Mouse (Mus musculus) lung, embryonic 14.5 days (tissue): ENCODE data around the gene Ccr8. TPM values are rescaled to one million over a fixed set of nuclear protein-coding genes. Genes with fewer than 3 reads are reported as not detected.

ENCODE experiments used
- ATAC-seq: fragments of 200-750 bp; cut with Nextera tagmentation; 2 replicates; pipeline ENCODE4 v1.8.0; 2017; ENCODE audit warnings: mild to moderate bottlenecking, moderate TSS enrichment, moderate library complexity; ENCODE audit not compliant: insufficient read depth
- DNase-seq: peaks from one replicate; pipeline ENCODE4 v3.0.0-alpha.2; 2015
- H3K27ac ChIP-seq: fragments of 300-500 bp; sonication (generic); 2 replicates; pipeline ENCODE4 v1.5.1; 2014; ENCODE audit warnings: low read depth, mild to moderate bottlenecking, moderate library complexity
- H3K27me3 ChIP-seq: fragments of 300-500 bp; sonication (generic); 2 replicates; pipeline ENCODE4 v1.6.1; 2014; ENCODE audit warnings: low read length, control low read depth; ENCODE audit not compliant: insufficient read depth
- H3K36me3 ChIP-seq: fragments of 300-500 bp; sonication (generic); 2 replicates; pipeline ENCODE4 v1.6.1; 2014; ENCODE audit warnings: control low read depth; ENCODE audit not compliant: insufficient read depth
- H3K4me1 ChIP-seq: fragments of 300-500 bp; sonication (generic); 2 replicates; pipeline ENCODE4 v1.6.1; 2014; ENCODE audit warnings: antibody characterized with exemption, control low read depth; ENCODE audit not compliant: insufficient read depth
- H3K4me2 ChIP-seq: fragments of 300-500 bp; sonication (generic); 2 replicates; pipeline ENCODE4 v1.6.1; 2014; ENCODE audit warnings: mild to moderate bottlenecking
- H3K4me3 ChIP-seq: fragments of 300-500 bp; sonication (generic); 2 replicates; pipeline ENCODE4 v1.5.1; 2014; ENCODE audit warnings: low read depth, low read length
- H3K9ac ChIP-seq: fragments of 300-500 bp; sonication (generic); 2 replicates; pipeline ENCODE4 v1.6.1; 2014
- H3K9me3 ChIP-seq: fragments of 300-500 bp; sonication (generic); 2 replicates; pipeline ENCODE4 v1.6.1; 2016; ENCODE audit warnings: low read depth, low read length, control low read depth
- CTCF ChIP-seq: IDR thresholded peaks from 2 replicates; pipeline ENCODE4 v1.5.1; 2016; ENCODE audit warnings: antibody characterized with exemption, low read depth
- WGBS: fragments of 180-500 bp; shearing (Covaris S2); extraction: QIAGEN DNeasy Blood & Tissue Kit; methylation state at CpG from one replicate; pipeline ENCODE4 v1.1.7; 2014; 5-methylcytosine and 5-hydroxymethylcytosine counted together
- polyA plus RNA-seq: library from polyadenylated mRNA; unstranded; fragments of >200 nt; fragmentation: Nextera tagmentation; extraction: Ambion mirVana; gene quantifications from 2 replicates; pipeline ENCODE4 v1.2.1, GENCODE M21; 2014

Gene Ccr8
- polyA plus RNA-seq, 1 experiment from 2014 or later: 0.16 TPM

DNA sequence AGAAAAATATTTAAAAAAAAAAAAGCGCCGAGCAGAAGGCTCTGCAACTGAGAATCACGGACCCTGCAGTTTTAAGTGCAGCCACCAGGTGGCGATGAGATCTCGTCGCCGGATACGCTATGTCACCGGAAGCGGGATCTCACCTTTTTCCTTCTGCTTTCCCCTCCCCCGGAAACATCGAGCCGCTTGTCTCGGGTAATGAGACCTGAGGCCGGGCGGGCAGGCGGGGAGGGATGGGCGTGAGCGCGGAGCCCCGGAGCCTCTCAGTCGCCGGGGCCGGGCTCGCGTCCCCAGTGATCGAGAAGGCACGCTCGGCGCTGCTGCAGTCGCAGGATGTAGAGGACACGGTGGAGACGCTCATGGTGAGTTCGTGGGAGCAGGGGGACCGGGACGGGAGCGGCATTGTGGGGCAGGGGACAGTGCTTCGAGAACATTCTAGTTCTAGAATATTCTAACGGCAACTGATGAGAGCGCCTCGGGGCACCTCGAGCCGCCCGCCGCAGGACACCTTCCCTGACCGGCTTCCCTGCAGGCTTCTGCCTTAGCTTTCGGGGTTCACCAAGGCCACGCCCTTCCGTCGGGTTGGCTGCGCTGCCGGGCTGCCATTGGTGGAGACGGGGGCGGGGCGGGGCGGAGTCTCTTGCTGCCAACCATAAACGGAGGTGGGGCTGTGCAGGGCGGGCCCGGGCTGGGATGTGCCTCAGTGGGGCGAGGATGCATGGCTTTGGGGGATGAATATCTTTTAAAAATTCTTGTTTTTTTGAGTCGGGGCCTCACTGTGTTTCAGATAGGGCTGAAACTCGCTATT lies 18.5 kb downstream of the Ccr8 start, which contains the start of gene Slc25a38:
Gene Slc25a38, plus strand, starts transcription at position 164 of the 808 bp plus-strand sequence.
- peak within 1 kb of the TSS; percentile 67 for H3K4me2 ChIP-seq
- under 1% methylated on average over 62 of the region's 62 CpGs for WGBS
- H3K4me3 ChIP-seq: peak within 1 kb of the TSS; percentile 83
- no peaks in the 10 kb centered on the region for H3K36me3 ChIP-seq
- peak within 1 kb of the TSS; percentile 71 for H3K9ac ChIP-seq
- DNase-seq (peak; percentile 98), ATAC-seq (peak; percentile 99)
- no peaks in the 10 kb centered on the region for H3K27me3 ChIP-seq
- H3K27ac ChIP-seq: peak within 1 kb of the TSS; percentile 96
- 0 out of 2 replicates have a peak, but pooled peaks cover 2% of the 10 kb centered on the region for H3K4me1 ChIP-seq
- TF ChIP-seq CTCF: peak; percentile 83
- H3K9me3 ChIP-seq: no peaks in the 10 kb centered on the region

DNA sequence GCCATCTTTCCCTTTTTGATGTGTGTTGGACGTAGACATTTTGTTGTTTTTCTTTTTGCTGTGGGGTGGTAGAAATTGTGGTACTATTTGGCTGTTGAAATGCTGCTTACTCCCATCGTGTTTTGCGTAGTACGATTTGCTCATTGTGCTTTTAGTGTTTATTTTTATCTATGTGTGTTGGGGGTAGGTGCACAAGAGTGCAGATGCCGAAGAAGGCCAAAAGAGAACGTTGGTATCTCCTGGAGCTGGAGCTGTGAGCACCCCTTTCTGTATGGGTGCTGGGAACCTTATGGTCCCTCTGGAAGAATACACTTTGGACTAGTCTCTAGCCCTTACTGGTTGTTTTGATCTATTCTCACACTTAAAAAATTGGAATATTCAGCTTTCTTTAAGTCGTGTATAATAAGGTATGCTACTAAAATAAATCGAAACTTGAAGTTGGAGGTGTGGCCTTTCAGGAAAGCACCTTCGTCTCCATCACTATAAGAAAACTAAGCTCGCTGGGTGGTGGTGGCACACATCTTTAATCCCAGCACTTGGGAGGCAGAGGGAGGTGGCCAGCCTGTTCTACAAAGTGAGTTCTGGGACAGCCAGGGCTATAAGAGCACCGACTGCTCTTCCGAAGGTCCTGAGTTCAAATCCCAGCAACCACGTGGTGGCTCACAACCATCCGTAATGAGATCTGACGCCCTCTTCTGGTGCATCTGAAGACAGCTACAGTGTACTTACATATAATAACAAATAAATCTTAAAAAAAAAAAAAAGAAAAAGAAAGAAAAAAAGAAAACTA lies 19.4 kb downstream of the Ccr8 start:
- ATAC-seq: no peak
- WGBS: 72% methylated on average over 15 of the region's 15 CpGs
- no peaks in the 10 kb centered on the region for H3K27me3 ChIP-seq
- DNase-seq: no peak
- H3K9ac ChIP-seq: peak overlapping the region; percentile 71
- H3K9me3 ChIP-seq: no peaks in the 10 kb centered on the region
- H3K4me3 ChIP-seq: peak overlapping the region; percentile 83
- H3K36me3 ChIP-seq: no peaks in the 10 kb centered on the region
- peak overlapping the region; percentile 67 for H3K4me2 ChIP-seq
- H3K4me1 ChIP-seq: 0 out of 2 replicates have a peak, but pooled peaks cover 2% of the 10 kb centered on the region
- H3K27ac ChIP-seq: peak overlapping the region; percentile 96
- TF ChIP-seq CTCF: no peak

DNA sequence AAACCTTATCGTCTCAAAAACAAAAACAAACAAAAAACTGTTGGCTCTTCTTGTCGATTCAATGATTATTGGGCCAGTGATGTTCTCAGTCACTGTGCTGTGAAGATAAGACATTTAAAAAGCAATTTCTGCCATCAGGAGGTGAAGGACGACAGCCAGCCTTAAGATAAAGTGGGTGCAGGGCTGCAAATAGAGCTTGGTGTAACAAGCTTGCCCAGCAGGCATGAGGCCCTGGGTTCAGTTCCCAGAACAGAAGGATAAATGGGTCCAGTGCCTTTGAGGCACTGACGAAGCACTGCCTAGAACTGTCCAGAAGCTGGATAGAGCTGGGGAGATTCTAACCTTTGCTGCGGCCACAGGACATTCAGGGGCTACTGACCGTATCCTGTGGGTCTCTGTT lies 20.6 kb downstream of the Ccr8 start:
- H3K27me3 ChIP-seq: no peaks in the 10 kb centered on the region
- no peak for TF ChIP-seq CTCF
- H3K27ac ChIP-seq: no peak overlapping the region
- peaks cover 4% of the 10 kb centered on the region for H3K36me3 ChIP-seq
- no peak for DNase-seq
- H3K4me1 ChIP-seq: 0 out of 2 replicates have a peak, but pooled peaks cover 2% of the 10 kb centered on the region
- no peak overlapping the region for H3K9ac ChIP-seq
- no peak overlapping the region for H3K4me3 ChIP-seq
- no peaks in the 10 kb centered on the region for H3K9me3 ChIP-seq
- no peak overlapping the region for H3K4me2 ChIP-seq
- 87% methylated on average over 6 of the region's 6 CpGs for WGBS
- ATAC-seq: no peak

DNA sequence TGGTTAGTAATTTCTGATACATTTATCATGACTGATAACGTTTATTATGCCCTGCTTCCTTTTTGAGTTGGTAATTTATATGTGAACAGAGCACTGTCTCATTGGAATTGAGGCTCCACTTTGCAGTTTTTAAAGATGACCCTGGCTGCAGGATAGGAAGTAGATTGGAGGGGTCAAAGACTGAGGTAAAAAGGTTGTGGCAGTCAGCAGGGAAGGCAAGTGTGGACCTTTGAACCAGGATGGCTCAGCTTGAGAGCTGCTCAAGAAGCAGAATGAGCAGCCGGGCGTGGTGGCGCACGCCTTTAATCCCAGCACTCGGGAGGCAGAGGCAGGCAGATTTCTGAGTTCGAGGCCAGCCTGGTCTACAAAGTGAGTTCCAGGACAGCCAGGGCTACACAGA lies 21.5 kb downstream of the Ccr8 start:
- Histone ChIP-seq H3K4me1 (0 out of 2 replicates have a peak, but pooled peaks cover 2% of the 10 kb centered on the region), H3K36me3 (peaks cover 14% of the 10 kb centered on the region), H3K27ac (no peak overlapping the region), H3K4me2 (no peak overlapping the region), H3K4me3 (no peak overlapping the region), H3K27me3 (no peaks in the 10 kb centered on the region), H3K9me3 (no peaks in the 10 kb centered on the region), H3K9ac (no peak overlapping the region)
- 89% methylated on average over 7 of the region's 7 CpGs for WGBS
- DNase-seq (no peak), ATAC-seq (no peak)
- TF ChIP-seq CTCF: no peak

DNA sequence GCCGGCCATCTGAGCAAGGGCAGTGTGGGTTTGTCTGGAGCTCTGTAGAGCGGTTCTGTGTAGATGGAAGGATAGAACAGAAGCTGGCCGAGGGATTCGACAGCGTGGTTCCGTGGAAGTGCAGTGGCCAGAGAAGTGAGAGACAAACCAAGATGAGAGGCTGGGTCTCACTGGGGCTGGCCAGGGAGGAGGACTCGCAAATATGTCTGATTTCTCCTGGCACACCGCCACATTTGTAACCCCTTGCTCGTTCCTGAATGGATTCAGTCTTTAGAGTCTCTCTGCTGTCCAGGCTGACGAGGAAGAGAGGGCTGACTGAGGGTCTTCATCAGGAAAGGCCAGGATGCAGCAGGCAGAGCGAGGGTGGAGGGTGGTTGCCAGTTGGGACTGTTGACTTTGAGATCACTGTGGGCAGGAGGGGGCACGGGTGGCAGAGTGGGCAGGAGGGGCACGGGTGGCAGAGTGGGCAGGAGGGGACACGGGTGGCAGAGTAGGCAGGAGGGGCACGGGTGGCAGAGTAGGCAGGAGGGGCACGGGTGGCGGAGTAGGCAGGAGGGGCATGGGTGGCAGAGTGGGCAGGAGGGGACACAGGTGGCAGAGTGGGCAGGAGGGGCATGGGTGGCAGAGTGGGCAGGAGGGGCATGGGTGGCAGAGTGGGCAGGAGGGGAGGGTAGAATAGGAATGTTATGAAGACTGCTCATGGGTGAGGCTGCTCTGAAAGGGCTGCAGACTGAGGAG lies 22.3 kb downstream of the Ccr8 start:
- Histone ChIP-seq H3K27ac (no peak overlapping the region), H3K4me2 (no peak overlapping the region), H3K36me3 (peaks cover 18% of the 10 kb centered on the region), H3K4me3 (no peak overlapping the region), H3K9me3 (no peaks in the 10 kb centered on the region), H3K9ac (no peak overlapping the region), H3K4me1 (0 out of 2 replicates have a peak, but pooled peaks cover 2% of the 10 kb centered on the region), H3K27me3 (no peaks in the 10 kb centered on the region)
- ATAC-seq (no peak), DNase-seq (no peak)
- 78% methylated on average over 17 of the region's 17 CpGs for WGBS
- no peak for TF ChIP-seq CTCF

DNA sequence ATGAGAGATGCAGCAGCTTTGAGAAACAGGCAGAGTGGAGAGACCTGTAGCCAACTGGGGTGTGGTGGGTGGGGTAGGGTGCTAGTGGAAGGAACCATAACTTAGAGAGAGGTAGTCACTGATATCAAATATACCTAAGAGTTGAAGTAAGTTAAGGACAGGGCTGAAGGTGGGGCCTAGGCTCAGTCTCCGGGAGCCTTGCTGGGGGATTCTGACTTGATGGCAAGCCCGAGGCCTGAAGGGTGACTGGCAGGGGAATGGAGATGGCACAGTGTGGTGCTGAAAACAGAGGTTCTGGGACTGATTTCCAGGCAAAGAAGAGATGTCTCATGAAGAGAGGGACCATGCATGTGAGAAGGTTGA lies 22.9 kb downstream of the Ccr8 start:
- WGBS: 74% methylated on average over 2 of the region's 2 CpGs
- no peak for TF ChIP-seq CTCF
- Histone ChIP-seq H3K9me3 (no peaks in the 10 kb centered on the region), H3K4me3 (peak overlapping the region; percentile 8; the same call in 1 of the 2 replicates), H3K9ac (peak overlapping the region; percentile 41; the same call in 1 of the 2 replicates), H3K36me3 (peaks cover 23% of the 10 kb centered on the region), H3K27me3 (no peaks in the 10 kb centered on the region), H3K4me1 (0 out of 2 replicates have a peak, but pooled peaks cover 2% of the 10 kb centered on the region), H3K27ac (peak overlapping the region; percentile 24; the same call in 1 of the 2 replicates), H3K4me2 (peak overlapping the region; percentile 15; the same call in 1 of the 2 replicates)
- ATAC-seq: no peak
- DNase-seq: no peak
